Mouse (Mus musculus): Measurements from ENCODE around the gene Olfr866.

Olfr866 gene

GRCm38 (mm10) chr9:20027935-20028334 is at the start of gene Olfr866:
Gene Olfr866 (minus strand): TSS chr9:20028035.
- DNase-seq = no peak

- no peak for DNase-seq
These were observed 45.8 kb upstream of the Olfr866 start for GRCm38 (mm10) chr9:20073523-20074177.

DNA sequence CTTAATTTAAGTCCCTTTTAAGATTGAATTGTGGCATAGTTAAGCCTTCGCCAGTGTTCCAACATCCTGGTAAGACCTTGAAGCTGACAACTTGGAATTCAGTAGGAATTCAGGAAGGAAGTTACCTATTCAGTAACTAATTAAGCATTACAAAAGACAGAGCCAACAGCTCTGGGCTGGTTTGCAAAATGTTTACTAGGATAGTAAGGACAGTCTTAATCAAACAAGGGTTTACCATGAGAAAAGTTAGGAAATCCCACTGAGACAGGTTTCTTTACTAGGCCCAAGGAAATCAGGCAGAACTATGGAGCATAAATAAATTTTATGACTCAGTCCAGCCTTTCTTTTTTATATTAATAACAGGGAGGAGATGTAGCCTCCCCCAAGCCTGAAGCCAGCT is 43.5 kb upstream of the Olfr866 start:
- no peak for DNase-seq

DNA sequence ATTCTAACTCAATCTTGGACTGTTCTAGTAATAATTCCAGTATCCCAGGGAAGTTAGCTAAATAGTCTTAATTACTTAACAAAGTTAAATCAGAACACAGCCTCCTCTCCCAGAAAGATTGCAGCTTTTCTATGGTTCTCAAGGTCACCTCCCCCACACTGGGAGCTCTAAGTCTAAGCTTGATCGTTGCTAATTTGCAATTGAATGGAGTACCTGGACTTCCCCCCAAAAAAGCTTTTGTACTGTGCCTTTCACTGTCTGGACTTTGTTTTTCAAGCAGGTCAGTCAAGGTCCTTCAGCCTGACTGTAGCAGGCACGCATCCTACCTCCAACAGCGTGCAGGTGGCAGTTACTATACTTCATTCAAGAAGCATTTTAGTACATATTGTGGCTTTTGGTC is 42.4 kb upstream of the Olfr866 start:
- DNase-seq = no peak

GRCm38 (mm10) chr9:20057462-20057861 is 29.6 kb upstream of the Olfr866 start, which contains the start of gene Olfr867:
Gene Olfr867 (minus strand): TSS chr9:20057562.
- no peak for DNase-seq

DNA sequence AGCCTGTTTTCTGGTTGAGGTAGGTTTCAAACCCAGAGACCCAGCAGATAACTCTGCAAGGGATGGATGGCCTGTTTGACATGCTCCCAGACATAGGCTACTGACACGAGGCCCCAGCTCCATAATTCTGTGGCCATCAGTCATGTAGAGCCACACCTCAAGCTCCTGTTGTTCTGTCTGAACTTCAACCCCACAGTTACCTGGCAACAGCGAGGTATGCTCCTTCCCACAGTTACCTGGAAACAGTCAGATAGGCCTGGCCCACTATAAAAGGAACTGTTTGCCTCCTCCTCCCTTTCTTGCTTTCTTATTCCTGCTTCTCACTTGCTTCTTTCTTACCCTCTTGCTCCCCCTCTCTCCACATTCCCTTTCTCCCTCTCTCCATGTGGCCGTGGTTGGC is 20.1 kb upstream of the Olfr866 start:
- no peak for DNase-seq

Data from cerebellum, adult 8-10 months (tissue).